Mouse (Mus musculus) MEL (cell line): ENCODE data around the gene Unc13d. TPM values are rescaled to one million over a fixed set of nuclear protein-coding genes. Genes with fewer than 3 reads are reported as not detected.

ENCODE experiments used
- DNase-seq: peaks from one replicate; pipeline ENCODE4 v3.0.0; 2011; ENCODE audit warnings: low read depth, low spot score
- H3K27ac ChIP-seq: 2 replicates; pipeline ENCODE4 v1.5.1; 2012; ENCODE audit warnings: low read depth, mild to moderate bottlenecking, control low read depth, low read length, moderate library complexity; ENCODE audit not compliant: control insufficient read depth
- H3K27me3 ChIP-seq, 2 experiments: fragments of 150-350 bp in 1 of 2; sonication (generic) in 1 of 2; 2 replicates each; pipeline ENCODE4 v1.6.1; 2012; ENCODE audit warnings: low read length in 2 of 2, mild to moderate bottlenecking in 2 of 2, improper control_type of control experiment in 1 of 2, moderate library complexity in 1 of 2; ENCODE audit not compliant: insufficient read depth in 2 of 2, control insufficient read depth in 1 of 2
- H3K36me3 ChIP-seq, 2 experiments: 2 replicates each; pipeline ENCODE4 v1.6.1; 2012 to 2014; ENCODE audit warnings: low read length in 2 of 2, improper control_type of control experiment in 1 of 2, inconsistent platforms in 1 of 2, mild to moderate bottlenecking in 1 of 2; ENCODE audit not compliant: insufficient read depth in 2 of 2, control insufficient read depth in 1 of 2
- H3K4me1 ChIP-seq, 2 experiments: fragments of 150-350 bp in 1 of 2; sonication (generic) in 1 of 2; 2 replicates each; pipeline ENCODE4 v1.6.1; 2012; ENCODE audit warnings: low read length in 2 of 2, improper control_type of control experiment in 1 of 2, mild to moderate bottlenecking in 1 of 2; ENCODE audit not compliant: insufficient read depth in 2 of 2, control insufficient read depth in 1 of 2
- H3K4me3 ChIP-seq, 2 experiments: fragments of 150-350 bp in 1 of 2; sonication (generic) in 1 of 2; 2 replicates each; pipeline ENCODE4 v1.5.1; 2012; ENCODE audit warnings: low read depth in 2 of 2, low read length in 2 of 2, mild to moderate bottlenecking in 2 of 2, moderate library complexity in 2 of 2, control low read depth in 1 of 2, improper control_type of control experiment in 1 of 2; ENCODE audit not compliant: control insufficient read depth in 1 of 2, insufficient read depth in 1 of 2
- H3K79me2 ChIP-seq: 2 replicates; pipeline ENCODE4 v1.6.1; 2012; ENCODE audit warnings: mild to moderate bottlenecking, low read length, moderate library complexity; ENCODE audit not compliant: control insufficient read depth, poor library complexity, insufficient read depth
- H3K9ac ChIP-seq: 2 replicates; pipeline ENCODE4 v1.6.1; 2012; ENCODE audit warnings: low read depth, mild to moderate bottlenecking, control low read depth, low read length, moderate library complexity; ENCODE audit not compliant: control insufficient read depth, poor library complexity, severe bottlenecking
- H3K9me3 ChIP-seq: fragments of 150-350 bp; sonication (generic); replicated peaks from 2 replicates; pipeline ENCODE4 v1.6.1; 2012; ENCODE audit warnings: mild to moderate bottlenecking, low read length, improper control_type of control experiment, moderate library complexity; ENCODE audit not compliant: insufficient read depth
- BHLHE40 ChIP-seq: IDR thresholded peaks from 2 replicates; pipeline ENCODE4 v1.6.1; 2012; ENCODE audit warnings: low read depth, mild to moderate bottlenecking, inconsistent platforms, low read length, improper control_type of control experiment, borderline replicate concordance
- CHD1 ChIP-seq: IDR thresholded peaks from 2 replicates; pipeline ENCODE4 v1.6.1; 2012; ENCODE audit warnings: low read depth, mild to moderate bottlenecking, inconsistent platforms, low read length, improper control_type of control experiment
- CHD2 ChIP-seq: IDR thresholded peaks from 2 replicates; pipeline ENCODE4 v1.6.1; 2011; ENCODE audit warnings: low read length, improper control_type of control experiment
- E2F4 ChIP-seq: IDR thresholded peaks from 2 replicates; pipeline ENCODE4 v1.6.1; 2011; ENCODE audit warnings: low read depth, low read length, improper control_type of control experiment, borderline replicate concordance
- ETS1 ChIP-seq: IDR thresholded peaks from 2 replicates; pipeline ENCODE4 v1.6.1; 2012; ENCODE audit warnings: low read depth, mild to moderate bottlenecking, inconsistent platforms, low read length, improper control_type of control experiment, moderate library complexity
- GABPA ChIP-seq: IDR thresholded peaks from 2 replicates; pipeline ENCODE4 v1.6.1; 2012; ENCODE audit warnings: low read depth, mild to moderate bottlenecking, inconsistent platforms, low read length, improper control_type of control experiment, moderate library complexity
- HCFC1 ChIP-seq: IDR thresholded peaks from 2 replicates; pipeline ENCODE4 v1.6.1; 2012; ENCODE audit warnings: low read depth, mild to moderate bottlenecking, inconsistent platforms, low read length, improper control_type of control experiment, moderate library complexity
- KAT2A ChIP-seq: conservative IDR thresholded peaks from 2 replicates; pipeline ENCODE4 v1.6.1; 2012; ENCODE audit warnings: low read depth, low read length, improper control_type of control experiment, inconsistent platforms
- MAFK ChIP-seq: IDR thresholded peaks from 2 replicates; pipeline ENCODE4 v1.6.1; 2011; ENCODE audit warnings: low read depth, mild to moderate bottlenecking, low read length, improper control_type of control experiment, borderline replicate concordance
- MAX ChIP-seq: IDR thresholded peaks from 2 replicates; pipeline ENCODE4 v1.6.1; 2011; ENCODE audit warnings: low read length, improper control_type of control experiment
- MEF2A ChIP-seq: IDR thresholded peaks from 2 replicates; pipeline ENCODE4 v1.6.1; 2014; ENCODE audit warnings: low read depth, mild to moderate bottlenecking, inconsistent platforms, low read length, improper control_type of control experiment; ENCODE audit not compliant: poor library complexity, insufficient replicate concordance, severe bottlenecking; ENCODE audit errors: extremely low read depth
- MXI1 ChIP-seq: IDR thresholded peaks from 2 replicates; pipeline ENCODE4 v1.6.1; 2011; ENCODE audit warnings: mild to moderate bottlenecking, low read depth, low read length, improper control_type of control experiment
- MYB ChIP-seq: IDR thresholded peaks from 2 replicates; pipeline ENCODE4 v1.6.1; 2011; ENCODE audit warnings: mild to moderate bottlenecking, low read depth, low read length, improper control_type of control experiment
- MYC ChIP-seq: IDR thresholded peaks from 2 replicates; pipeline ENCODE4 v1.6.1; 2011; ENCODE audit warnings: low read depth, mild to moderate bottlenecking, low read length, improper control_type of control experiment, moderate library complexity
- NELFE ChIP-seq: IDR thresholded peaks from 2 replicates; pipeline ENCODE4 v1.6.1; 2011; ENCODE audit warnings: low read depth, low read length, improper control_type of control experiment
- NRF1 ChIP-seq: IDR thresholded peaks from 2 replicates; pipeline ENCODE4 v1.6.1; 2014; ENCODE audit warnings: low read depth, mild to moderate bottlenecking, inconsistent platforms, low read length, improper control_type of control experiment, moderate library complexity; ENCODE audit not compliant: poor library complexity, insufficient read depth, severe bottlenecking
- POLR2A ChIP-seq, 2 experiments: IDR thresholded peaks; 2 replicates each; pipeline ENCODE4 v1.6.1; 2011 to 2012; ENCODE audit warnings: low read length in 2 of 2, mild to moderate bottlenecking in 2 of 2, control low read depth in 1 of 2, improper control_type of control experiment in 1 of 2, low read depth in 1 of 2, moderate library complexity in 1 of 2; ENCODE audit not compliant: control insufficient read depth in 1 of 2, insufficient read depth in 1 of 2, poor library complexity in 1 of 2
- POLR2AphosphoS5 ChIP-seq: IDR thresholded peaks from 2 replicates; pipeline ENCODE4 v1.6.1; 2012; ENCODE audit warnings: low read depth, borderline replicate concordance, mild to moderate bottlenecking, inconsistent platforms, low read length, moderate library complexity, mixed read lengths
- RAD21 ChIP-seq: IDR thresholded peaks from 2 replicates; pipeline ENCODE4 v1.6.1; 2011; ENCODE audit warnings: mild to moderate bottlenecking, low read depth, low read length, improper control_type of control experiment
- RCOR1 ChIP-seq: IDR thresholded peaks from 2 replicates; pipeline ENCODE4 v1.6.1; 2012; ENCODE audit warnings: low read depth, mild to moderate bottlenecking, inconsistent platforms, low read length, improper control_type of control experiment
- SIN3A ChIP-seq: IDR thresholded peaks from 2 replicates; pipeline ENCODE4 v1.6.1; 2012; ENCODE audit warnings: low read length, improper control_type of control experiment, inconsistent platforms
- SMC3 ChIP-seq: IDR thresholded peaks from 2 replicates; pipeline ENCODE4 v1.6.1; 2011; ENCODE audit warnings: low read depth, low read length, improper control_type of control experiment
- TAL1 ChIP-seq: IDR thresholded peaks from 2 replicates; pipeline ENCODE4 v1.6.1; 2012; ENCODE audit warnings: mild to moderate bottlenecking, inconsistent platforms, low read length, moderate library complexity, mixed read lengths
- TCF12 ChIP-seq: IDR thresholded peaks from 2 replicates; pipeline ENCODE4 v1.6.1; 2014; ENCODE audit warnings: low read depth, mild to moderate bottlenecking, inconsistent platforms, low read length, improper control_type of control experiment, moderate library complexity
- UBTF ChIP-seq: IDR thresholded peaks from 2 replicates; pipeline ENCODE4 v1.6.1; 2012; ENCODE audit warnings: low read depth, mild to moderate bottlenecking, inconsistent platforms, low read length, improper control_type of control experiment, moderate library complexity, borderline replicate concordance; ENCODE audit not compliant: insufficient read depth
- ZC3H11A ChIP-seq: IDR thresholded peaks from 2 replicates; pipeline ENCODE4 v1.6.1; 2012; ENCODE audit warnings: low read depth, mild to moderate bottlenecking, inconsistent platforms, low read length, improper control_type of control experiment
- ZMIZ1 ChIP-seq: IDR thresholded peaks from 2 replicates; pipeline ENCODE4 v1.6.1; 2012; ENCODE audit warnings: low read depth, mild to moderate bottlenecking, inconsistent platforms, low read length, improper control_type of control experiment, moderate library complexity
- ZNF384 ChIP-seq: IDR thresholded peaks from 2 replicates; pipeline ENCODE4 v1.6.1; 2012; ENCODE audit warnings: low read depth, mild to moderate bottlenecking, inconsistent platforms, low read length, improper control_type of control experiment
- polyA plus RNA-seq, 2 experiments: library from polyadenylated mRNA; stranded (reverse) in 1 of 2; unstranded in 1 of 2; fragments of >175 nt in 1 of 2; fragments of >200 nt in 1 of 2; gene quantifications; 2 replicates each; pipeline versions ENCODE4 v1.2.1 to v1.2.4; 2012; ENCODE audit warnings: low replicate concordance in 2 of 2, low read depth in 1 of 2; ENCODE audit not compliant: insufficient read length in 2 of 2, insufficient read depth in 1 of 2, missing spikeins in 1 of 2
- total RNA-seq: library from RNA; depleted of rRNA; stranded (reverse); fragments of 300-350 nt; gene quantifications from 2 replicates; pipeline ENCODE4 v1.2.3, GENCODE M21; 2012

The Unc13d gene
- total and polyA plus RNA-seq, 3 experiments = 115 to 146 TPM; not detected in 1

DNA sequence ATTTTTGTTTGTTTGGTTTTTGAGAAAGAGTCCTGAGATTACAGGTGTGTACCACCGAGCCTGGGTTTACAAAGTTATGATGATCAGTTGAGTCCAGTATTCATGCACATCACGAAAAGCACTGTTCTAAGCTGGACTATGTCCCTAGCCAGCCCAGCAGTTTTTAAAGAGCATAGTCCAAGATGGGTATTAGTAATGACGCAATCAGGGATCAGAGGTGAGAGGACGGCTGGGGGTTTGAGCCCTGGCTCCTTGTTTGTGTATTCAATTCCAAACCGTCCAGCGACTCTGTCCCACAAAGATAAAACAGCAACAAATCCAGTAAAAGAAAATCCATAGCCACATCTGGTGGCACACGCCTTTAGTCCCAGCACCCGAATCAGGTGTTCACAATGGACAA is 10.4 kb upstream of the Unc13d start:
- TF ChIP-seq CHD1 (peak; percentile 77; the same call in 1 of the 2 replicates), HCFC1 (no peak), MYB (peak; percentile 26; the same call in 1 of the 2 replicates), E2F4 (0 out of 2 replicates have a peak, but pooled peaks have one; percentile 32)
- no peaks in the 10 kb centered on the region for H3K9me3 ChIP-seq
- H3K79me2 ChIP-seq = peaks cover 9% of the 10 kb centered on the region
- H3K9ac ChIP-seq = peak overlapping the region; percentile 86
- DNase-seq = no peak
- peaks cover 0 to 37% of the 10 kb centered on the region in 2 experiments; a peak in 2 of 4 replicates for H3K36me3 ChIP-seq
- peak overlapping the region; percentile 93 for H3K27ac ChIP-seq
- H3K27me3 ChIP-seq = no peaks in the 10 kb centered on the region
- H3K4me3 ChIP-seq = peak overlapping the region; percentile 53 to 78; a peak in 3 of 4 replicates
- H3K4me1 ChIP-seq = peaks cover 10 to 39% of the 10 kb centered on the region in 2 experiments

- H3K9ac ChIP-seq = peak overlapping the region; percentile 86
- H3K4me3 ChIP-seq = peak overlapping the region; percentile 53 to 78
- peak overlapping the region; percentile 93 for H3K27ac ChIP-seq
- H3K4me1 ChIP-seq = peaks cover 10 to 39% of the 10 kb centered on the region in 2 experiments
- H3K27me3 ChIP-seq = no peaks in the 10 kb centered on the region
- no peaks in the 10 kb centered on the region for H3K9me3 ChIP-seq
- DNase-seq = peak; percentile 96
- peaks cover 0 to 36% of the 10 kb centered on the region in 2 experiments; a peak in 2 of 4 replicates for H3K36me3 ChIP-seq
- peaks cover 9% of the 10 kb centered on the region for H3K79me2 ChIP-seq
- TF ChIP-seq HCFC1 (no peak; the same call in 1 of the 2 replicates), ETS1 (peak; percentile 68; the same call in 1 of the 2 replicates), MYC (peak; percentile 62; the same call in 1 of the 2 replicates), ZNF384 (0 out of 2 replicates have a peak, but pooled peaks have one; percentile 18), MAFK (no peak), POLR2A (IDR thresholded peaks at IDR 0.05; ENCODE audit: control insufficient read depth in 1 of 2, insufficient read depth in 1 of 2, low read depth in 1 of 2, low read length in 2 of 2, poor library complexity in 1 of 2) (peak; percentile 44 to 46; a peak in 2 of 4 replicates), GABPA (no peak), UBTF (no peak), TAL1 (no peak), ZMIZ1 (no peak), ZC3H11A (peak; percentile 62), SMC3 (peak; percentile 64), MYB (no peak), NRF1 (no peak), CHD2 (no peak), NELFE (peak; percentile 72), BHLHE40 (peak; percentile 56; the same call in 1 of the 2 replicates), MXI1 (peak; percentile 81), POLR2AphosphoS5 (no peak), MEF2A (no peak), KAT2A (no peak), RCOR1 (no peak), TCF12 (peak; percentile 68), SIN3A (peak; percentile 56), MAX (peak; percentile 78), RAD21 (peak; percentile 74)
Observed at GRCm38 (mm10) chr11:116087194-116088130, 9.7 kb upstream of the Unc13d start.
